Mouse (Mus musculus): ENCODE results near the gene Ace3. TPM values are rescaled to one million over a fixed set of nuclear protein-coding genes. Genes with fewer than 3 reads are reported as not detected.

The Ace3 gene
- total and polyA plus RNA-seq, 2 experiments from 2014 or later, result not detected

GRCm38 (mm10) chr11:106036548-106037417, 42.3 kb downstream of the Ace3 start, which contains the start of gene Dcaf7:
Gene Dcaf7, plus strand, starts transcription at chr11:106036872.
- Histone ChIP-seq H3K9ac (replicated peaks; ENCODE audit: low read depth, low read length) (peak within 1 kb of the TSS; percentile 93), H3K4me3 (ENCODE audit: low read depth, low read length) (peak within 1 kb of the TSS; percentile 98), H3K27me3 (ENCODE audit: control insufficient read depth, insufficient read depth, low read length) (no peaks in the 10 kb centered on the region), H3K36me3 (replicated peaks; ENCODE audit: control insufficient read depth, insufficient read depth, low read length) (no peaks in the 10 kb centered on the region), H3K4me1 (ENCODE audit: control insufficient read depth, insufficient read depth) (peaks cover 12% of the 10 kb centered on the region), H3K27ac (ENCODE audit: low read depth) (peak within 1 kb of the TSS; percentile 93), H3K9me3 (replicated peaks; ENCODE audit: control insufficient read depth, low read length) (no peaks in the 10 kb centered on the region), H3K4me2 (ENCODE audit: low read depth, low read length) (peak within 1 kb of the TSS; percentile 93)
- TF ChIP-seq CTCF (IDR thresholded peaks at IDR 0.05; ENCODE audit: low read depth) (no peak), EP300 (IDR thresholded peaks at IDR 0.05; ENCODE audit: low read depth) (0 out of 2 replicates have a peak, but pooled peaks have one; percentile 77)
- WGBS, result 0% methylated on average over 64 of the region's 66 CpGs
- DNase-seq (ENCODE audit: low spot score) (peak; percentile 96), ATAC-seq (ENCODE audit: insufficient read depth, low read depth) (peak; percentile 99)

DNA sequence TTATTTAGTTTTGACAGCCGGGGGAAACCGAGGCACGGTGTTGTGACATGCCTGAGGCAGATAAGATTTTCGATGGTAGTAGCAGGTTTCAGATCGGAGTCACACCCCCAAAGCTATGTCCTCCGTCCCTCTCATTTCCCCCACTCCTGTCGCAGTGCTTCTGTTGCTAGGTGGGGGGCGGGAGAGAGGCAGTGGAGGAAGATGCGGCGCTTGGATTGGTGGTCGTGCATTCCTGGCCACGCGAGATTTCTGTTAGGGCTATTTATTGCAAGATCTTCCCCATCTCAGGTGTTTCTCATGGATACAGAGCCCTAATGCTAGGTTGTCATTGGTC, 42.9 kb downstream of the Ace3 start:
- Histone ChIP-seq H3K9ac (replicated peaks; ENCODE audit: low read depth, low read length) (peak overlapping the region; percentile 93), H3K9me3 (replicated peaks; ENCODE audit: control insufficient read depth, low read length) (no peaks in the 10 kb centered on the region), H3K4me3 (ENCODE audit: low read depth, low read length) (peak overlapping the region; percentile 98), H3K4me2 (ENCODE audit: low read depth, low read length) (peak overlapping the region; percentile 93), H3K27me3 (ENCODE audit: control insufficient read depth, insufficient read depth, low read length) (no peaks in the 10 kb centered on the region), H3K4me1 (ENCODE audit: control insufficient read depth, insufficient read depth) (peaks cover 12% of the 10 kb centered on the region), H3K36me3 (replicated peaks; ENCODE audit: control insufficient read depth, insufficient read depth, low read length) (no peaks in the 10 kb centered on the region), H3K27ac (ENCODE audit: low read depth) (peak overlapping the region; percentile 93)
- ATAC-seq (ENCODE audit: insufficient read depth, low read depth) (no peak), DNase-seq (ENCODE audit: low spot score) (peak; percentile 58)
- WGBS, result 1% methylated on average over 13 of the region's 13 CpGs
- no peak for TF ChIP-seq EP300 (IDR thresholded peaks at IDR 0.05; ENCODE audit: low read depth)
- TF ChIP-seq CTCF (IDR thresholded peaks at IDR 0.05; ENCODE audit: low read depth), result no peak

DNA sequence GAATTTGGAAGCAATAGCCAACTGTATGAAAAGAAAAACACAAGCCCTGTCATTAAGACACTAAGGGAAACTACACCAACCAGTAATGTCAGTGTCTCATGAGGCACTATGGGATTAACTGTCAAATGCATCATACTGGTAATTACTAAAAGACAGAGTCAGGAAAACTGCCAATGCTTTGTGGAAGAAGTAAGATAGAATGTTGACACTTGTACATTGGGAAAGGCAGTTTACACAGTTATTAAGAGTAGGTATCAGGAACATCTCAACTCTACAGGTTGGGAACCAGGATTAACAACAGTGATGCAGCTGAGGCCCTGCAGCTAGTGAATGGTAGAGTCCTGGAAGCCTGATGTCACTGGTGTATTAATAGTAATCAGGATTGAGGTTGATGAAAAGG, 49.9 kb downstream of the Ace3 start:
- no peak for TF ChIP-seq CTCF (IDR thresholded peaks at IDR 0.05; ENCODE audit: low read depth)
- no peak for TF ChIP-seq EP300 (IDR thresholded peaks at IDR 0.05; ENCODE audit: low read depth)
- Histone ChIP-seq H3K4me3 (ENCODE audit: low read depth, low read length) (no peak overlapping the region), H3K4me1 (ENCODE audit: control insufficient read depth, insufficient read depth) (no peaks in the 10 kb centered on the region), H3K9ac (replicated peaks; ENCODE audit: low read depth, low read length) (no peak overlapping the region), H3K4me2 (ENCODE audit: low read depth, low read length) (no peak overlapping the region), H3K9me3 (replicated peaks; ENCODE audit: control insufficient read depth, low read length) (no peaks in the 10 kb centered on the region), H3K27me3 (ENCODE audit: control insufficient read depth, insufficient read depth, low read length) (no peaks in the 10 kb centered on the region), H3K27ac (ENCODE audit: low read depth) (no peak overlapping the region), H3K36me3 (replicated peaks; ENCODE audit: control insufficient read depth, insufficient read depth, low read length) (peaks cover 26% of the 10 kb centered on the region)
- DNase-seq (ENCODE audit: low spot score), result no peak
- no peak for ATAC-seq (ENCODE audit: insufficient read depth, low read depth)

GRCm38 (mm10) chr11:106045256-106045655, 50.8 kb downstream of the Ace3 start:
- ATAC-seq (ENCODE audit: insufficient read depth, low read depth), result no peak
- H3K27me3 ChIP-seq (ENCODE audit: control insufficient read depth, insufficient read depth, low read length), result no peaks in the 10 kb centered on the region
- no peak for TF ChIP-seq EP300 (IDR thresholded peaks at IDR 0.05; ENCODE audit: low read depth)
- no peak for TF ChIP-seq CTCF (IDR thresholded peaks at IDR 0.05; ENCODE audit: low read depth)
- no peak for DNase-seq (ENCODE audit: low spot score)
- H3K27ac ChIP-seq (ENCODE audit: low read depth), result no peak overlapping the region
- no peaks in the 10 kb centered on the region for H3K4me1 ChIP-seq (ENCODE audit: control insufficient read depth, insufficient read depth)
- WGBS, result 93% methylated on average over 1 of the region's 1 CpGs
- no peak overlapping the region for H3K4me3 ChIP-seq (ENCODE audit: low read depth, low read length)
- no peaks in the 10 kb centered on the region for H3K9me3 ChIP-seq (replicated peaks; ENCODE audit: control insufficient read depth, low read length)
- peaks cover 26% of the 10 kb centered on the region for H3K36me3 ChIP-seq (replicated peaks; ENCODE audit: control insufficient read depth, insufficient read depth, low read length)
- H3K9ac ChIP-seq (replicated peaks; ENCODE audit: low read depth, low read length), result no peak overlapping the region
- no peak overlapping the region for H3K4me2 ChIP-seq (ENCODE audit: low read depth, low read length)

- ATAC-seq (ENCODE audit: insufficient read depth, low read depth) (no peak), DNase-seq (ENCODE audit: low spot score) (no peak)
- Histone ChIP-seq H3K36me3 (replicated peaks; ENCODE audit: control insufficient read depth, insufficient read depth, low read length) (peaks cover 28% of the 10 kb centered on the region), H3K4me2 (ENCODE audit: low read depth, low read length) (no peak overlapping the region), H3K4me1 (ENCODE audit: control insufficient read depth, insufficient read depth) (no peaks in the 10 kb centered on the region), H3K27ac (ENCODE audit: low read depth) (no peak overlapping the region), H3K27me3 (ENCODE audit: control insufficient read depth, insufficient read depth, low read length) (no peaks in the 10 kb centered on the region), H3K9ac (replicated peaks; ENCODE audit: low read depth, low read length) (no peak overlapping the region), H3K9me3 (replicated peaks; ENCODE audit: control insufficient read depth, low read length) (no peaks in the 10 kb centered on the region), H3K4me3 (ENCODE audit: low read depth, low read length) (no peak overlapping the region)
- TF ChIP-seq CTCF (IDR thresholded peaks at IDR 0.05; ENCODE audit: low read depth) (no peak), EP300 (IDR thresholded peaks at IDR 0.05; ENCODE audit: low read depth) (no peak)
- 96% methylated on average over 3 of the region's 3 CpGs for WGBS
These were observed 51.3 kb downstream of the Ace3 start for GRCm38 (mm10) chr11:106045780-106046179.
